Mouse (Mus musculus) left cerebral cortex, adult 8-10 months (tissue): ENCODE measurements around the gene Adgrb3. TPM values are rescaled to one million over a fixed set of nuclear protein-coding genes. Genes with fewer than 3 reads are reported as not detected.
A peak's percentile ranks its signal among the peaks of the same experiment; 100 is the strongest.
"Not testable (repeated sequence)": the region's sequence is repeated elsewhere in the genome, so short reads cannot be mapped to it uniquely, and the experiment has no call there.

ENCODE experiments used
- DNase-seq, 2 experiments: peaks; one replicate each; pipeline ENCODE4 v3.0.0; 2022; ENCODE audit warnings: low spot score in 2 of 2
- total RNA-seq, 4 experiments: library from RNA; stranded (reverse); gene quantifications; 2 replicates each; pipeline ENCODE4 v1.2.4; 2022

The Adgrb3 gene
- total RNA-seq, 4 experiments from 2014 or later: 96.1 to 108 (median 99.1) TPM

DNA sequence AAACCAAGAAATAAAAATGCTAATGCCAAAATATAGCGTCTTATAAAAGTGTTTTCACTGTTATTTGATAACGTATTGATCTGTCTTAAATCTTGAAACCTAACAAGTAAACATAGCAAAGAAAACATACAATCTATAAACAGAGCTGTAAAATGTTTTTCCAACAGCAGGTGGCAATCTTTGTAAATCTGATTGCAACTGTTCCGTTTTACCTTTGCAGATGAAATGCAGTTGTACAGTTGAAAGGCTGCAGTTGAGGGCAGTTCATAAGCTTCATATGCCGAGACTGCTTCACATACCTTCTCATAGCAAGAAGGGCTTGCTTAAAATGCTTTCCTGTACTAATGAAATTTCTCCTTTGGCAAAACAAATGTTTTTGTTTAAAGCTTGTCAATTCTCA is 302.5 kb downstream of the Adgrb3 start:
- no peak for DNase-seq

DNA sequence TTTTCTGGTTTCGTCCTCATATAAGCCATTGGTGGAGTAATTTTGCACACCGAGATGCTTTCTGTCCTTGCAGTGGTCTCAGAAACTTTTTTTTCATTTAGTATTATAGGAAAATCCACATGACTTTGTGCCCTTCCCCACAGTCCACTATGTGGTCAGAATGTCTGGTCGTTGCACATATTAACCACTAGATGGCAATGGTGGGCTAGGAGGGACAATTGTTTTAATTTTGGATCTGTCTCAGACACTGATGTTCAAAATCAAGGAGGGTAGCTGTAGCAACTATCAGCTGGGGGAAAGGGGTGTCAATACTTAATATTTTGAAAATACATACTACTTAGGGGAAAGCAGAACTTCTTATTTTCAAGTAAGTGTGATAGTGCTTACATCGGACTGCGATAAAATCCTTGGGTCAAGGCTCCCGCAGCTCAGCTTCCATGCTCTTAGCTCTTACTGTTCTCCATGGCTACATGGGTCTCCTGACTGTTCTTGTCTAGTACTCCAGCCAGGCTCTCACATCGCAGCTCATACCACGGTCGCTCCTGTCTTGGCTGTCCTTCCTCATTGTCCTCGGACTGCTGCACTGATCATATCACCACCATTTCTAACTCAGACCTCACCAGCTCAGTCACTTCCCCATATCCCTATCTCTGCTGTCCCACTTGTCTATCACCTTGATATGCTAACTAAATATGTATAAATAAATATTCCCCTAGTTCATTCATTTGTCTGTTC is 319.0 kb downstream of the Adgrb3 start:
- no peak for DNase-seq

DNA sequence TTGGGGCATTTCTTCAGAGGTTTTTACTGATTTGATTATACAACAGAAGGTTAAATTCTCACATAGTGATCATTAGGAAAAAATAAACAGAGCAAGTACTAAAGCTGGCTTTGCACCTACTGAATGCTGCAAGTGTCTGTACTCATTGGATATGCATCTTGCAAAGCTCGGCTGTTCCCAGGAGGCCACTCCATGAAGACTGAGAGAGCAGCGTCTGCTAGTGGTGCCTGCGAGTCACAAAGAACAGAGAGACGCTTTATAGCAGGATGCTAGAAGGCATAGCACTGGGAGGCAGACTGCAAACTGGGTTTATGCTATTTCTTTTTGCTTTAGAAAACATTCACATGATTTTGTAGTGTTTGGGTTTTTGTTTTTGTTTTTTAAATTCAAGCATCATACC is 325.2 kb downstream of the Adgrb3 start:
- DNase-seq: peak; percentile 21 to 74

DNA sequence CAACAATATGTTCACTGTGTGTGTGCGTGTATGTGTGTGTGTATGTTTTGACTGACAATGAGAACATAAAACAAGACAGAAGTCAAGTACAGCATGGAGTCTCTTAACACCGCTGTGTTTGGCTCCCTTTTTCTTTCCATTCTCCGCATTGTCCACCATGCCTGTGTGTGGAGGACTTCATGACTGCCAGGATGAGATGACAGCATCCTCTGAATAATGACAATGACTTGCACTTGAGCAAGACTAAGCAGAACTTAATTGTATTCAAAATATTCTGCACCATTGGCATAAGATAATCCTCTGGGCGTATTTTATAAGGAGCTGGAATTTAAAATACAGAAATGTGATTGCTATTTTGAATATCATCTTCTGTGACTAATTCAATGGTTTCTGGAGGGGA is 326.0 kb downstream of the Adgrb3 start:
- no peak for DNase-seq

DNA sequence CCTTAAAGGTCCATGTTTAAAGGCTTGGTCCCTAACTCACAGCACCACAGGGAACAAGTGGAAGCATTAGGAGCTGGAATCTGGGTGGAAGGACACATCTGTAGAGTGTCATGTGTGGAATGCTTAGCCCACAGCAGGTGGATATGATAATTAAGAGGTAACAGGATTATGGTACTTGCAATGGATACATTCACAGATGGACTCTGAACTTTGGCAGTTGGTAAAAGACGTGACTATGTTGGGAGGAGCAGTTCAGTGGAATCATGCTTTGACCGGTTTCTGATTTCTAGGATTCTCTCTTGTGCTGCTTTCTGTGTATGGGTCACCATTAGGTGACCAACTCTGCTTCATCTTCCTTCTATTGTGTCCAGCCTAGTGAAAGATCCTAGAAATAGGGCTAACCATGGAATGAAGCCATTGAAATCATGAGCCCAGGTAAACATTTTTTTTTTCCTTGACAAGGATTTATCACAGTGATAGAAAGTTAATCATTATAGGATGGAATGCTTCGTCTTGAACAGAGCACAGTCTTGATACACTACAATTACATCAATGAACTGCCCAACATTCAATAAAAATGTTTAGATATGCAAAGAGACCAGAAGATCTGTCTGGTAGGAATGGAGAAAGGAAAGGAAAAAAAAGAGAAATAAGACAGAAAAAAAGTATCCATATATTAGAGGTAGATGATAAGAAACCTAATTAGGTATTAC is 334.1 kb downstream of the Adgrb3 start:
- DNase-seq: no peak

DNA sequence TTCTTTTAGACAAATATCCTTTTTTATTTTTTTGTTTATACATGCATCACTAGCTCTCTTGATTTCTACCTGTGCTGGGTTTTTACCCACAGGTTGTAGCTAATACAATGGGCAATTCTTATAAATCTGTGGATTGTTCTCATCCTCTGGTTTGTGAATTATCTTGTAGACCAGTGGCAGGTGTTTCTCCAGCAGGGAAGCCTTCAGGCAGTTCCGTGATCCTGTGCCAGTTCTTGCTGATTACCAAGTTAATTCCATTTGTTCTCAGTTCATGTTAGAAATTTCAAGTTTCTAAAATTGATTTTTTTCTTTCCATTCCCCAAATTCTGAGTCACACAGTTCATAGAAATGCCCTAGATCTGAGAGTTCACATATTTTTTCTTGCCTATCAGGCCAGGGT is 338.0 kb downstream of the Adgrb3 start:
- DNase-seq: no peak

DNA sequence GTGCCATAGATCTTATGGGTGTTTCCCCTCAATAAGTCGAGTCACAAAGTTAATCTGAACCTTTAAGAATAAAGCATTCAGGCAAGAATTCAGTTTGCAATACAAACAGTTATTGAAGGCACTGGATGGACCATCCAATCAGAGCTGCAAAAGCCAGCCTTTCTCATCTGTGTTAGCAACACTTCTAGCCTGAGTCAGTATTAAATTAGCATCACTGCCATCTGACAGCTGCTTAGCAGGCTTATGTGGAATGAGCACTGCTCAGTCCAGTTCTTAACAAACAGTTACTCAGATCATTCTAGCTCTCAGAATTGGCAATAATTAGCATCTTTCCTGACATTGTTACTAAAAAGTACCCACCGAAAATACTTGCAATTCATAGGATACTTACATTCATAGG is 339.3 kb downstream of the Adgrb3 start:
- peak in 1 of 2 experiments; percentile 19 for DNase-seq

DNA sequence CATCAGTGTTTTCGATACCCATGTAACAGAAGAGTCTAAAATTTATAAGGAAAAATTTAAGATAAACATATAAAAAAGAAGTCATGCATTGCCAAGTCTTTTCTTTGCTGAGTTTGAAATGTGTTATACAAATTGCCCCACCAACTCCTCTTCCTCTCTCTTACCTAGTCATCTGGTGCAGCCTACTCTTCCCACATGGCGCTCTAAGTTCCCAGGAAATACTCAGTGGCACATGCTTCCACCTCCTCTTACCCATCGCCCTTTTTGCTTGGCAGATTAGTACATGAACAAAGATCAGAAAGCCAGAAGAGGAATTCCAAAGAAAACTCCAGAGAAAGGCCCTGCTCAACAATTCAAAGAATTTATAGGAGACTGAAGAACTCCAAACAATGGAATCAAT is 353.8 kb downstream of the Adgrb3 start:
- DNase-seq: no peak

DNA sequence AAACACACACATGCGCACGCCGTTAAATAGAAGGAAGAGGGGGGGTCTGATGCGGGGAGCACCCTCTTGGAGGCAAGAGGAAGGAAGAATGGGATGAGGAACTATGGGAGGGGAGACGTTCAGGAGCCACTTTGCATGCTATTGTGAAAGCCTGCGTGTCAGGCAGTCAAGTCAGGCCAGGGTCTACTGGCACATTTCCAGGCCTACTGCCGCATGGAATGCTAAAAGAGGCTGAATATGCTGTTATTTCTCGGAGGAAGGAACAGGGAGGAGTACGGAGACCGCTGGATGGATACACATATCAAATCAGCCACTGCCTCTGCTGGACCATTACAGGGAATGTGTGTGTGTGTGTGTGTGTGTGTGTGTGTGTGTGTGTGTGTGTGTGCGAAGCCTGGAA is 355.0 kb downstream of the Adgrb3 start:
- no peak for DNase-seq

DNA sequence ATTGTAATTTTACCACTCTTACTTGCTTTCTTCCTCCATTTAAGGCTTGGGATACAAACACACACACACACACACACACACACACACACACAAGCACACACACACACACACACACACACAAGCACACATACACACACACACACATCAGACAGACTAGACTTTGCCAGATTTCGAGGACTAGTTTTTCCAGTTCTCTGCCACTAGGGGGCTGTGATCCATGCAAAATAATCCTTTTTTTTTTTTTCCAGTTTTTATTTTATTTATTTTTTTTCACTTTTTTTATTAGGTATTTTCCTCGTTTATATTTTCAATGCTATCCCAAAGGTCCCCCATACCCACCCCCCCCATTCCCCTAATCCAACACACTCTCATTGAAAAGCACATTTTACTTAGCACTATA is 357.9 kb downstream of the Adgrb3 start:
- DNase-seq: not testable (repeated sequence)

DNA sequence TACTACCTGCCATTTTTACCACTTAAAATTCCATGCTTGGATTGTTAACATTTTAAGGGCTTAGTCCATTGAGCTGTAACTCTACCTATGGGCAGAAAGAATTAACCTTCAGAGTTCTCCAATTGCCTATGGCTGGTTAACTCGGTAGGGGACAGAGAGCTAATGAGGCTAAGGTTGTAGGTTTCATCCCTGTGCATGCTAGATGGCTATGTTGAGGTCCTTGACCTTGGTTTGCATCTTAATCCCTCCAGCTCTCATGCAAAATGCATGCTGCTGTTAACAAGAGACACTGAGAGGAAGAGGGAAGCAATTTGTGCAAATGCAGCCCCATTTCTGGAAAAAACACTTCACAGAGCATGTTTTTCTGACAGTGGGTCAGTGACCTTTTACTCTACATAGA is 366.9 kb downstream of the Adgrb3 start:
- DNase-seq: no peak

DNA sequence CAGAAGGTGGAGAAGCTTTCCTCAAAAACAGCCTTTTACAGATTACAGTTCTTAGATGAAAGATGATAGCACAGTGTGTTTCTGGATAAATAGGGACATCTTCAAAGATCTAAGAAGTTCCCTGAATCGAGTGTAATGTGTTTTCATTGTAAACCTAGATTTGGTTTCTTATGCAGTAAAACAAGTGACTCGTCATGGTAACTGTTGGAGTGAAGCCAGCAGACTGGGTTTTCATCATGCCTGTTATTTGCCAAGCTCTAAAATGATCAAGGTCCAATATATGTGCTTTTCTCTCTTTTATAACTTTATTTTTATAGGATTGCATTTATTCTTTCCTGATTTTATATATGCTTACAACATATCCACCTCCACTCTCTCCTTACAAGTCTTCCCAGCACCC is 394.0 kb downstream of the Adgrb3 start:
- DNase-seq: no peak

DNA sequence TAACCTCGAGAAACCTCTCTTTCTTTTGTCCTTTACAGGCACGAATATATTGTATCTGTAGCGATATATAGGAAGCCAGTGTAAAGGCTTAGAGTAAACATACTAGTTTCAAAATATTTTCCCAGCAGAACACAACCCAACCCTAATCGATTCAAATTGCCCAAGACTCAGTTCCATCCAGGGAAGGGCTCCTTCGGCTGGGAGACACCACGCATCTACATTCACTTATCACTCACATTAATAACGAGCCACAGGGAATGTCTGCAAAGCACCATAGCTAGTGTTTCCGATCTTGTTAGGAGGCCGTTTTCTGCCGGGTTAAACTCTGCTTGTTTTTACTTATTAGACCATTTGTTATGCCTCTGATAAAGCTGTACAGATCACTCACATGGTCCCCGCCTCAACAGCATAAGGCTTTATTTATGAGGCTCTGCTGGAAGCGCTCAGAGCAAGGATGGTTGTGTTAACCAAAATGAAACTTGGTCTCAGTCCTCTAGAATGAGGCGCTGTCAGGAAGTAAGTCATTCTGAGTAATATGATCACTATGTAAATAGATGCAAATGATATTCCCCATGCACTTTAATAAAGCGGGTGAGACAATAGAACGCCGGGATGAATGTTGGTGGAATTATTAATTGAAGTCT is 399.2 kb downstream of the Adgrb3 start:
- DNase-seq: no peak

DNA sequence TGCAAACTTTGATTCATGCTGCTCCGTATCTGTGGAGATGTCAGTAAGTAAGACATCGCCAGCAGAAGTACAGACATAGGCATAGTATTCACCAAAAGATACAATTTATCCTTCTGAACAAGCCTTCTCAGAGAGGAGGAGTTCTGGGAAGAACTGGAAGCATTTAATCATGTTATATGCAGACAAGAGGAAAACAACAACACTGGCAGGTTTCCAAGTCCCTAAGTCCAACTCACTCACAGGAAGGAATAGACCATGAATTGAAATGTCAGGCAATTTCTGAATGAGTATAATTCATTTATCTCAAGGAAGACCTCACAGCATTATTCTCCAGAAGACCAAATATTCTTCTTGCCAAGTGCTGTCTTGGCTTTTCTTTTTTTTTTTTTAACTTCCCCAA is 408.8 kb downstream of the Adgrb3 start:
- no peak for DNase-seq

DNA sequence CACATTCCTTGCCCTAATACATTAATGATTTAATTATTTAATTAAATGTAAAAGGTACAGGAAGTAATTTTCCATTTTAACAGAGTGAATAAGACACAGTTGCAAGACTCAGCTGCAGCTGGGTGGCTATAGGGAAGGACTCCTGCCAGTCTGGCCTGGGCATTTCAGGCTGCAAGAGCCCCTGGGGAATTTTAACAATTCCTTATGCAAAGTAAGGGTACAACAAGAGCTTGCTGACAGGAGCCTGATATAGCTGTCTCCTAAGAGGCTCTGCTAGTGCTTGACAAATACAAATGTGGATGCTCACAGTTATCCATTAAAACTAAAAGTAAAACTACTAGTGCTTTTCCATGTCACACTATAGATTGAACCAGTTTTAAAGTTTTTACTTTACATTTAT is 410.1 kb downstream of the Adgrb3 start:
- no peak for DNase-seq

DNA sequence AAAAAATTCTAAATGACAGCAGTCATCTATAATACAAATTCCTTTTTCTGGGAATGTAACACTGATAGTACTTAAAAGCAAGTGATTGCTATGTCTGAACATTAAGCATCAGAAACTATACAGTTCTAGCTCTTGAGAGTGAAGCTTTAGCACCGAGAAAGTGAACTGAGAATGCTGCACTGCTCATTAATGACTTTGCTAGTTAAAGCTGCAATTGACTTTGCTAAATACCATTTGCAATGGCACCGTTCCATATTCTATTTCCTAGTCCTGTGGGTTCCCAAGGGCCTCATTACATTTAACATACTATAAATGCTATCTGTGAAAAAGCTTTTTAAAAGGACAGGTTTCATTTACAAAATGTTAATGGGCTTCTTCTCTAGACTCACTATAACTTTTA is 414.4 kb downstream of the Adgrb3 start:
- no peak for DNase-seq

DNA sequence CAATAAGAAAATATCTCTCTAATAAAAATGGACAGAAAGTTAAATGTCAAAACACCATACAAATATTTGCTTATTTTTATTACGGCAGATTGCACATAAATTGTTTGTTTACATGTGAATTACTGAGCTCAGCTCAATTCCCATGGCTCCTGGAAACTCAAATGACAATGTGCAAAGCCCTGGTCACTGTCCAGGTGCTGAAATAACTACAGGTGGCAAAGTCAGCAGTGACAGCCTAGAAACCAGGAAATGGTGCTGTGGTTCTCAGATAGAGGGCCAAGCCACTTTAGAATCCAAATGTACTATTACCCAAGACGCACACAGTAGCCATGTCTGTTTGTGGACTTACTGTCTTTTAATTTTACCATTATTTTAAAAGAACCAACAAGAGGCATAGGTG is 465.3 kb downstream of the Adgrb3 start:
- no peak for DNase-seq

DNA sequence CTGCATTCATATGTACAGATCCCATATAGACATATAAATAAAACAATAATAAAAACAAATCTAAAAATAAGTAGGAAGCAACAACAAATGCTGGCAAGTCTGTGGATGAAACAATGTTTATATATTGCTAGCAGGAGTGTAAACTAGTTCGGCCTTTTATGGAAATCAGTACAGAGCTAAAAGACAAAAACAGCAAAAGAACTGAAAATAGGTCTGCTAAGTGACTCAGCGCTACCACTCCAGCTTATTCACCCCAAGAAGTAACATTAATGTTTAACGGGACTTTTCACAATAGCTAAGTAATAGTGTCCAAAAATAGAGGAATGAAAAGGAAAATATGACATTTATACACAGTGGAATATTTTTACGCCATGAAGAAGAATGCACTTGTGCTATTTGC is 471.0 kb downstream of the Adgrb3 start:
- DNase-seq: no peak

DNA sequence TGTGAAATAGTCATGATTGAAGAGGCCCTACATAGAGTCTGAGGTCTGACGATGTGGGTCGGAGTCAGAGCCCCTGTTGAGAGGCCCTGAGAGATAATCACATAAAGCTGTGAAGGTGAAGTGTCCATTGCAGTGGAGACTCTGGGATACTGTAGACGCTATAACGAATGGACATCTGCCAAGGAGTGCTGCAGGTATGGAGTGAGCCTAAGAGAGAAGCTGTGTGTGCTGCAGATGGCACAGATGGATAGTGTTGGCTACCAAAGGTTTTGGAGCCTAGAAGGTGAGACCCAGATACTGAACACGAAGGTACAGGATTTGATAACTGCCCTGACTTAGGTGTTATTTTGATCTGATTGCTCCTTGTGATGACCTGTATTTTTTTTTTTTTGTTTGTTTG is 474.0 kb downstream of the Adgrb3 start:
- no peak for DNase-seq

DNA sequence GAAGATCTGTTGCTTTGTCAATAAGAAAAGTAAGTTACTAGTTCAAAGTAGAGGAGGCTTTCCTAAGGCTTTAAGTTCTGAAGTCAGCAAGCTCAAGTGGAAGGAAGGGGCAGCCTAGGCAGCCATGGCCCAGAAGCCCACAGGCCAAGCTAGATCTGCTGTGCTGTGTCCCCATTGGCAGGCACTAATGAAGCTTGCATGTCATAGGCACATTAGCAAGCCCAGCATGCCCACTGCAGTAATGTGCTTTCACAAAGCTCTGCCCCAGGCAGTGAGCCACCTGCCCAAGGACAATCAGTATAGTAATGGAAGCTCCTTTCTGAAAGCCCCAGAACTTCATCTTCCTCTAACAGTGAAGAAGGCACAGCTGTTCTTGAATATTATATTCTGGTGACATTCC is 484.6 kb downstream of the Adgrb3 start:
- no peak for DNase-seq

DNA sequence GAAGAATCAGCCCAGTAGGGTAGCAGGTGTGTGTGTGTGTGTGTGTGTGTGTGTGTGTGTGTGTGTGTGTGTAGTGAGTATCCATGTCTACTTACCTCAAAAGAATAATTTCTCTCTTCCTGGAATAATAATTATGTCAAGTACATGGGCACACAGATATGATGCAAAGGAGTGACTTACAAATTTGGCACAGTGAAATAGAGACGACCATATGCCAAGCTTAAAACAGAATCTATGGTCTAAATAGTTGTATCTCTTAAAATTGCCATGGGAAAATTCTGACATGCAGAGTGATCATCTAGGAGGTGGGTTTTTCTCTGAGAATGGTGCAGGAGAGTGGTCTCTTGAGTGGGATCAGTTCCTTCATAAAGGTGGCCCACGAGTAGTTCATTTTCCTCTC is 504.1 kb downstream of the Adgrb3 start:
- DNase-seq: no peak

DNA sequence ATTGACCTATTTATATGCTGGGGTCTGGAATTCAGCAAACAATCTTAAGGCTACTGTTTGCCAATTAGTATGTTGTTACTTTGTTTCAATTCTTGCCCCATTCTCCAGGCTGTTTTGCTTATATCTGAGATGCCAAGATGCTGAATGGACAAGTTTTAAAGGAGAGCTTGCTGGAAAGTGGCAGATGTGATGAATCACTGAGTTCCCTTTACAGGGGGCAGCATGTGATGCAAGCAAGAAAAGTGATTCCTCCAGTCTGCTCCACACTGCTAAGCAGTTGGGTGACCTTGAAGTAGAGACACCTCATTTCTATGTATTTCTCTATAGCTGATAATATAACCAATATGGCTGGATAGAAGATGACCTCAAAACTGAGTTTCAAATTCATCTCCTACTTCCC is 512.4 kb downstream of the Adgrb3 start:
- DNase-seq: no peak

DNA sequence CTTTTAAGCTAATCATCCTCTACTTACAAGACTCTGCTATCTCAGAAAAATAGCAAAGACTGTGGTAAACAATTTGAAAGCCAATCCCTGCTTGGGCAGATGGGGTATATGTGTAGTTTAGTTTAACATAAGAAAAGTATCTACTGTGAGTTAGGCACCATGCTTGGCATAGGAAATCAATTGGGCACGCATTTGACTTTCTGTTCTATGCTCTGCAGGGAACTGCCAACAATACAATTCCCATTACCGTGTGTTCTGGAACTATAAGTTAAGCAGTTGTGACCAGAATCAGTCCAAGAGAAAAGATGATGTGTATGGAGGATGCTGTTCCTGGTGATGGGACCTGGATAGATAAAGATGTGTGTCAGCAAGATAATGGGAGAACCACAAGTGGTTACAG is 517.2 kb downstream of the Adgrb3 start:
- no peak for DNase-seq
